Mouse (Mus musculus) natural killer cell, adult 2 months (primary cell): ENCODE results near the gene Trak2.
"Not testable (repeated sequence)": the region's sequence is repeated elsewhere in the genome, so short reads cannot be mapped to it uniquely, and the experiment has no call there.

Experiments
- DNase-seq, 2 experiments: peaks; one replicate each; pipeline ENCODE4 v3.0.0; 2022; ENCODE audit warnings: low spot score in 2 of 2

The Trak2 gene

DNA sequence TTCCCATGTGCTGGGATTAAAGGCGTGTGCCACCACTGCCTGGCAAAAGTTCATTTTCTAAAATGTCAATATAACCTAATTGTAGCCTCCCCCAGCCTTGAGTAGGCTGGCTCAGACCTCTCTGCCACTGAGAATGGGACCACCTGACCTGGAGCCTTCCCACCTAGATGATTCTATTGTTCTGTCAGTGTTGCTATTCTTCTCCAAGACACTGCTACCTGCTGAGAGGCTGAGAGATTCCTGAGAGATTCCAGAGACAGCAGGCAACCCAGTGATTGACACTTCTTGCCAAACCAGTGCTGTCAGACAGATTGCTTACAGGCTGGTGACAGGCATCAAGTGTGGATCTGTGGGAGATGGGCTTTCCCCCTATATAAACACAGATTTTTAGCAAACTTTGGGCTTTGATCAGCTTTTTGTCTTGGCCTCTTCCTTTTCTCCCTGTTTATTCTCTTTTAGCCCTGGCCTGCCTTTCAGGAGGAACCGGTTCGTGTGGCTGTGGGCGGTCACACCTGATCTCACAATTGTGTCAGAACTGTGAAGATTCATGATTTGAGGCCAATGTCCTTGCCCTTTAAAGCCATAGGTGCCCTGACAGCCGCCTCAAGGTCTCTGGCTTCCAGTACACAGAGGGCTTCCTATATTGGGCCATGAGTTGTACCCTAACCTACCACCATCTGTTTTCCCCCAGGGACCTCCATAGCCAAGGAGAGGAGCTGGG lies 83.2 kb downstream of the Trak2 start:
- no peak for DNase-seq

DNA sequence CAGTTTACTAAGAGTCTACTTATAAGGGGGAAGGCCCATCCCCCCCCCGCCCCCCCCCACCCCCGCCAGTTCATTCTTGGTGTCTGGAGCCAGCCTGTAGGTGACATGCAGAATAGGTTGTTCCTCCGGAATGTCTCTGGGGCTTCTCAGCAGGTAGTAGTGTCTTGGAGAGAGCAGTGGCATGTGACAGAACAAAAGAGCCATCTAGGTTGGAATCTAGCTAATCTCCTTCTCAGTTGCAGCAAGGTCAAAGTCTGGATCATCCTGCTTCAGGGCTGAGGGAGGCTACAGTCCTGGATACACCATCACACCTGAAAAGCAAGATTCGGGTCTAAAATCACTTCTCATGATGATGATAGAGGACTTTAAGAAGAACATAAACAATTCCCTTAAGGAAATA lies 87.6 kb downstream of the Trak2 start:
- no peak for DNase-seq

DNA sequence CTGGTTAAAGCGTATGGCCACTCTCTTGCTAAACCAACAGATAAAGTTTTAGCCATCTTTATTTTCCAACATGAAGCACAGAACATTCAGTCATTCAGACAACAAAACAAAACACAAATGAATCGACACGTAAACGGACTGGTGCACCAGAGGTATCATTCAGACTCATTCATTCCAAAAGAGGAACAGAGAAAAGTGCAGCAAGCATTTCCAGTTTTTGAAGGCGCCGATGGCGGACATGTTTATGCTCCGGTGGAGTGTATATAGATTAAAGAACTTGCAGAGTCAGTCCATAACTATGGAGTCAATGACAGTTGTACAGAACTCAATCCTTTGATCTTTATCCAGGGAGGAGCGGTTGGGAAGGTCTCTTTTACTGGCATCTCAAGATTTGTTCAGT lies 90.0 kb downstream of the Trak2 start:
- peak in 1 of 2 experiments; percentile 11 for DNase-seq

DNA sequence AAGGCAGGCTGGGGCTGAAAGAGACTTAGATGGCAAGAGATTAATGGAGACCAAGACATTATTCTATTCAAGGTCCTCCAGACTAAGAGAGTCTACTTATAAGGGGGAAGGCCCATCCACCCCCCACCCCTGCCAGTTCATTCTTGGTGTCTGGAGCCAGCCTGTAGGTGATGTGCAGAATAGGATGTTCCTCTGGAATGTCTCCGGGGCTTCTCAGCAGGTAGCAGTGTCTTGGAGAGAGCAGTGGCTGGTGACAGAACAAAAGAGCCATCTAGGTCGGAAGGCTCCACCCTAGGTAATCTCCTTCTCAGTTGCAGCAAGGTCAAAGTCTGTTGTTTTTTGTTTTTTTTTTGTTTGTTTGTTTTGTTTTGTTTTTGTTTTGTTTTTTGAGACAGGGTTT lies 93.9 kb downstream of the Trak2 start:
- DNase-seq, result not testable (repeated sequence)

DNA sequence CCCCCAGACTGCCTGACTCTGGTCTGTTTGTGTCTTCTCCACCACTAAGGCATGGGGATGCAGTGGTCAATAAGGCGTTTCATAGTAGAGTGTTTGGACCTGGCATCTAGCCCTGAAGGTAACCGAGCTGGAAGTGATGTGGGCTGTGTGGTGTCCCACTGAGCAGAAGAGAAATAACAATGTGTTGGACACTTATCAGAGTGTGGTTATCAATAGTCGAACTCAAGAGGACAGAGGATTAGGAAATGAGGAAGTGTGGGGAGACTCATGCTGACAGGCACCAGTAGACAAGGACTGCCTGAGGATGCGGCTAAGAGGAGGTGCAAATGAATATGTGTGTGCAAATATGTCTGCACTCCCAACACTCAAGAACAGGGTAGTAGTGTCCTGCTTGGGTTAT lies 96.7 kb downstream of the Trak2 start:
- DNase-seq, result not testable (repeated sequence)

DNA sequence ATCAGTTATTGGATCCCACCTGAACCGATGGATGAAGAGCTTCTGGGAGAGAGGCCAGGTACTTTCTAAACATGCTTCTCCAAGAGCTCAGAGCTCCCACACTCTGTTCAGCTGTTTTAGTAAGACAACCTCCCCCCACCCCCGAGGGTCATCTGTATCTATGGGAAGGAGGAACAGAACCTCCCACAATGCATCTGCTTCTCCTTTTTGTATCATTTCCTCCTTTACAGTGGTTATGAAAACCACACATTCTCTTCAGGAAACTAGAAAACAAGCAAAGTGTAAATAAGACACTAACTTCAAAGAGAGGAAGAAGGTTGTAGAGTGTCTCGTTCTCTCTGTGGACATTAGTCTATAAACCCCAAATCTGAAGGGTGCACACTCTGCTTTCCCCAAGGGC lies 112.6 kb downstream of the Trak2 start:
- DNase-seq, result not testable (repeated sequence)

DNA sequence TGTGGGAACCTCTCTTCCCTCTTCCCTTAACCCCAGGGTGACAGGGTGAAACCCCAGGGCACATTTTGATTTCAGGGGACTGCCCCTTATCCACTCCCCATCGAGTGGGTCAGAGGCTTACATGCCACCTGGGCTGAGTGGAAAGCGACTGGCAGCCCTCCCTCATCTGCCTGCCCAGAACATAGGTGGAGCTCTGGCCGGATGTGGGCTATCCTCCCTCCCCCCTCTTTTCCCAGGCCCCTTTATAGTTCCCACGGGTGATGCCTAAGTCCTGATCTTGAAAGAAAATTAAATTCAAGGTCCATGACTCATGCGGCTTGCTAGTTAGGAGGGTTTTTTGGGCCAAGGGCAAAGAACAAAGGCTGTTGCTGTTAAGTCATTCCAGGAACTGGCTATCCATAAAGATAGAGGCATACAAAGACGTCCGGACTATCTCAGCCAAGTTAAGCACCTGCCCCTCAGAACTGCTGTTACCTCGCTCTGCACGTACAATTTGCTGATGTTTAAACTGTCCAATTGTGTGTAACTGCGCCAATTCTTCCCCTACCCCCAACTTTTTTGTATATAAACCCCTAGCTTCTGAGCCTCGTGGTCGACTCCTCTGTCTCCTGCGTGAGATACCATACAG lies 113.4 kb downstream of the Trak2 start:
- peak in 1 of 2 experiments; percentile 22 for DNase-seq

DNA sequence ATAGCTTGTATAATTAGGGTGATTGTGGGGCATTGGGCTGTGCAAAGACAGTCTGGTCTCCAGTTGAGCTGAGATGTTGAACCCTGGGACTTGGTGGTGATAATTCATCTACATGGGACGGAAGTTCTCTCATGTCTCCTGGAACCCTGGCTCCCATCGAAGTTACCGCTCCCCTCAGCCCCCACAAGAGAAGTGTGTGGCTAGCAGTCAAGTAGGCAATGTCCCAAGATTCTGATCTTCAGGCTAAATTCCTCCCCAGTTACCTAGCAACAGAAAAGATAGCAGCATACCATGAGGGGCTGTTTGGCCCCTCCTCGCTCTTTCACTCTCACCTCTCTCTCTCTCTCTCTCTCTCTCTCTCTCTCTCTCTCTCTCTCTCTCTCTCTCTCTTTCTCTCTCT lies 114.1 kb downstream of the Trak2 start:
- not testable (repeated sequence) for DNase-seq

DNA sequence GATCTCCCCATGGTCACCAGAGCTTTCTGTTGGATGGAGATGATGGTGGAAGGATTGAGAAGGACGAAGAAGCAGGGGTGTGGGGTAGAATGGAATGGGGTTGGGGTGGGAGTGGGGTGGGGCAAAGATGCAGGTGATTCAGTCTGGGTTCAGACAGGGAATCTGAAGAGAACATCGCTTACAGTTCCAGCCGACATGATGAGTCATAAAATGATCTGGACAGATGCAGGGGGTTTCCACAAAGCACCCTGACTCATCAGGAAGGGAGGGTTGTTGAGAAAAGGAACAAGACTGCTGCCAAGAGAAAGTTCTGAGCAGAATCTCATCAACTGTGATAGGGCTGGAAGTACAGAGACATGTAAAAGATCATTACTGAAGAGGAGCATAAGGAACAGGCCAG lies 116.4 kb downstream of the Trak2 start:
- not testable (repeated sequence) for DNase-seq
